Comparison of ENCODE assay signal across 8 mouse cellular contexts in the genomic region with DNA sequence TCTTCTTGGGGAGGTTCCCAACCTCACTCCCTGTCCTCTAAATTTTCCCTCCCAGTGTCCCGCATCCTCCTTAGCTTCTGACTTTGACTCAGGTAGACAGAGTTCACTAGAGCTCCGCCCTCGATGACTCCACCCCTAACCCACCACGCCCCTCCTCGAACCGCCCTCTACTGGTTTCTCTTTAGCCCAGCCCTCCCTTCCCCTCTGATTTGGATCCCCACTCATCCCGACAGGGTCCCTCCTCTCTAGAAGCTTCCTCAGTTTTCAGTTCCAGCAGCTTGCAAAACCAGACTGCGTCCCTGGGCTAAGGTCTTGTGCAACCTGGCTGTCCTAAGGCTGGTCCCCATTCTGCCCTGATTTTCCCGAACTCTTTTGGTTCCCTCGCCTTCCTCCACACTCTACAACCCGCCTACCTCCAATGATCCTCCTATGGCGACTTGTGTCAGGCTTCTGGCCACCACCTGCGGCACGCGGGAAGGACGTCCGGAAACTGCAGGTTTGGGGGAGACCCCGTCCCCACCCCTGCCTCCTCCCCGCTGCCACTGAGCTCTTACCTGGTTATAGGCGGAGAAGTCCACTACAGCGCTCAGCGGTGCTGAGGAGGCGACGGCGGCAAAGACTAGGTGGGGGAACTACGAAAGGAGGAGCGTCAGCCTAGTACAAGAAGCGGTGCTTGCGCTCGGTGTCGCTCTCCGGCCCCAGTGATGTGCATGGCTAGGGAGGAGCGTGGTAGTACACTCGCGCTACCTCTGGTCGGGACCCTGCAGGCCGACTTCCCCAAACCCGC. TPM values are rescaled to one million over a fixed set of nuclear protein-coding genes. Genes with fewer than 3 reads are reported as not detected.
A peak's percentile ranks its signal among the peaks of the same experiment; 100 is the strongest.
DNase-seq lines count a peak whose midpoint lies in the region; ATAC-seq and TF ChIP-seq lines count a peak whose summit lies in the region.

No protein-coding gene starts in this region.

- peak; percentile 97 for ATAC-seq in intestine, embryonic 15.5 days
- ATAC-seq in lung, embryonic 14.5 days (ENCODE audit: insufficient read depth) = peak; percentile 94
- ATAC-seq in neural tube, embryonic 14.5 days (ENCODE audit: low read depth) = peak; percentile 33; the same call in 1 of the 2 replicates

- H3K4me3 ChIP-seq in forebrain, embryonic 10.5 days = peak overlapping the region; percentile 66
- peak overlapping the region; percentile 57 for H3K4me3 ChIP-seq in intestine, embryonic 15.5 days (replicated peaks)
- peak overlapping the region; percentile 56 for H3K4me3 ChIP-seq in lung, embryonic 14.5 days (ENCODE audit: low read depth, low read length)
- H3K4me3 ChIP-seq in neural tube, embryonic 14.5 days (ENCODE audit: low read depth, low read length) = peak overlapping the region; percentile 27

- peak overlapping the region; percentile 51 for H3K9ac ChIP-seq in intestine, embryonic 15.5 days
- peak overlapping the region; percentile 54 for H3K9ac ChIP-seq in lung, embryonic 14.5 days
- H3K9ac ChIP-seq in neural tube, embryonic 14.5 days (replicated peaks; ENCODE audit: low read depth, low read length) = peak overlapping the region; percentile 28; the same call in 1 of the 2 replicates

- peak overlapping the region; percentile 97 for H3K4me2 ChIP-seq in intestine, embryonic 15.5 days (replicated peaks)
- peak overlapping the region; percentile 95 for H3K4me2 ChIP-seq in lung, embryonic 14.5 days
- peak overlapping the region; percentile 55 for H3K4me2 ChIP-seq in neural tube, embryonic 14.5 days (ENCODE audit: low read depth, low read length)

- TF ChIP-seq CTCF in lung, embryonic 14.5 days (IDR thresholded peaks at IDR 0.05; ENCODE audit: low read depth) = peak; percentile 32; the same call in 1 of the 2 replicates

- H3K4me1 ChIP-seq in forebrain, embryonic 10.5 days = peaks cover 21% of the 10 kb centered on the region
- peaks cover 10% of the 10 kb centered on the region; the same call in 1 of the 2 replicates for H3K4me1 ChIP-seq in intestine, embryonic 15.5 days (replicated peaks)
- H3K4me1 ChIP-seq in lung, embryonic 14.5 days (ENCODE audit: insufficient read depth) = no peaks in the 10 kb centered on the region
- H3K4me1 ChIP-seq in neural tube, embryonic 14.5 days (ENCODE audit: control insufficient read depth, insufficient read depth, low read length) = peaks cover 15% of the 10 kb centered on the region

- no peaks in the 10 kb centered on the region for H3K36me3 ChIP-seq in forebrain, embryonic 10.5 days (replicated peaks)
- H3K36me3 ChIP-seq in intestine, embryonic 15.5 days = no peaks in the 10 kb centered on the region
- no peaks in the 10 kb centered on the region for H3K36me3 ChIP-seq in lung, embryonic 14.5 days (ENCODE audit: insufficient read depth)
- H3K36me3 ChIP-seq in neural tube, embryonic 14.5 days (ENCODE audit: control insufficient read depth, insufficient read depth, low read length) = no peaks in the 10 kb centered on the region

- no peaks in the 10 kb centered on the region for H3K9me3 ChIP-seq in forebrain, embryonic 10.5 days
- H3K9me3 ChIP-seq in intestine, embryonic 15.5 days = no peaks in the 10 kb centered on the region
- no peaks in the 10 kb centered on the region for H3K9me3 ChIP-seq in lung, embryonic 14.5 days (ENCODE audit: low read depth, low read length)
- no peaks in the 10 kb centered on the region for H3K9me3 ChIP-seq in neural tube, embryonic 14.5 days (ENCODE audit: control insufficient read depth, low read length)

- peaks cover 100% of the 10 kb centered on the region for H3K27me3 ChIP-seq in forebrain, embryonic 10.5 days (ENCODE audit: poor library complexity, severe bottlenecking)
- H3K27me3 ChIP-seq in intestine, embryonic 15.5 days (replicated peaks) = peaks cover 83% of the 10 kb centered on the region
- H3K27me3 ChIP-seq in lung, embryonic 14.5 days (ENCODE audit: insufficient read depth, low read length) = peaks cover 76% of the 10 kb centered on the region
- peaks cover 90% of the 10 kb centered on the region for H3K27me3 ChIP-seq in neural tube, embryonic 14.5 days (ENCODE audit: control insufficient read depth, insufficient read depth, low read length)

- under 1% methylated on average over 38 of the region's 38 CpGs for whole genome bisulfite sequencing in forebrain, embryonic 10.5 days
- WGBS in intestine, embryonic 15.5 days = under 1% methylated on average over 38 of the region's 38 CpGs
- under 1% methylated on average over 38 of the region's 38 CpGs for WGBS in lung, embryonic 14.5 days
- WGBS in neural tube, embryonic 14.5 days = under 1% methylated on average over 38 of the region's 38 CpGs

- H3K27ac ChIP-seq in forebrain, embryonic 10.5 days = no peak overlapping the region
- no peak overlapping the region for H3K27ac ChIP-seq in intestine, embryonic 15.5 days
- H3K27ac ChIP-seq in lung, embryonic 14.5 days (ENCODE audit: low read depth) = no peak overlapping the region
- H3K27ac ChIP-seq in neural tube, embryonic 14.5 days (ENCODE audit: low read depth, low read length) = no peak overlapping the region

- DNase-seq in 416B (ENCODE audit: low read depth) = peak; percentile 89
- peak; percentile 70 for DNase-seq in Muller cell, postnatal 12 days (ENCODE audit: inconsistent ontology term)
- peak; percentile 72 for DNase-seq in forebrain, embryonic 10.5 days (ENCODE audit: extremely low spot score, low spot score)
- DNase-seq in lung, embryonic 14.5 days = peak; percentile 84
- DNase-seq in left cerebral cortex, adult 18-20 months (ENCODE audit: low spot score in 2 of 2) = no peak
- no peak for DNase-seq in c-Kit-positive CD71-positive TER-119-positive erythroid progenitor cells, embryonic 14.5 days (ENCODE audit: low spot score)

RNA-seq across cellular contexts. Expression of a gene that starts 3.0 kb away (rescaled TPM):
- polyA plus RNA-seq in forebrain, embryonic 10.5 days (2016; fragmentation: Nextera tagmentation; extraction: Ambion mirVana) = 0.26 and 0.41 TPM in 2 replicates
- polyA plus RNA-seq in intestine, embryonic 15.5 days (2015; fragmentation: Nextera tagmentation; extraction: Ambion mirVana) = 1.4 and 1.5 TPM in 2 replicates
- polyA plus RNA-seq in lung, embryonic 14.5 days (2014; fragmentation: Nextera tagmentation; extraction: Ambion mirVana) = 1.6 and 2.0 TPM in 2 replicates
- polyA plus RNA-seq in neural tube, embryonic 14.5 days (2014; fragmentation: Nextera tagmentation; extraction: Ambion mirVana) = not detected in 2 replicates
- 1 to 10 TPM in 1 of 2 experiments, under 1 TPM in 1; 0.35 to 1.2 TPM for total RNA-seq in left cerebral cortex, adult 18-20 months (2021)

RNA-seq across cellular contexts. Expression of a gene that starts 25.5 kb away (rescaled TPM):
- polyA plus RNA-seq in forebrain, embryonic 10.5 days (2016; fragmentation: Nextera tagmentation; extraction: Ambion mirVana) = 0.09 TPM in 1 of 2 replicates, not detected in the other
- 0.06 TPM in 1 of 2 replicates, not detected in the other for polyA plus RNA-seq in intestine, embryonic 15.5 days (2015; fragmentation: Nextera tagmentation; extraction: Ambion mirVana)
- 0.12 and 0.26 TPM in 2 replicates for polyA plus RNA-seq in lung, embryonic 14.5 days (2014; fragmentation: Nextera tagmentation; extraction: Ambion mirVana)
- polyA plus RNA-seq in neural tube, embryonic 14.5 days (2014; fragmentation: Nextera tagmentation; extraction: Ambion mirVana) = not detected in 2 replicates
- total RNA-seq in left cerebral cortex, adult 18-20 months (2021) = not detected

RNA-seq across cellular contexts. Expression of a gene that starts 28.8 kb away (rescaled TPM):
- 12.1 and 14.3 TPM in 2 replicates for polyA plus RNA-seq in forebrain, embryonic 10.5 days (2016; fragmentation: Nextera tagmentation; extraction: Ambion mirVana)
- 3.0 and 7.8 TPM in 2 replicates for polyA plus RNA-seq in intestine, embryonic 15.5 days (2015; fragmentation: Nextera tagmentation; extraction: Ambion mirVana)
- 21.2 and 21.6 TPM in 2 replicates for polyA plus RNA-seq in lung, embryonic 14.5 days (2014; fragmentation: Nextera tagmentation; extraction: Ambion mirVana)
- polyA plus RNA-seq in neural tube, embryonic 14.5 days (2014; fragmentation: Nextera tagmentation; extraction: Ambion mirVana) = not detected in 2 replicates
- total RNA-seq in left cerebral cortex, adult 18-20 months (2021) = 10 to 100 TPM; 24.4 to 38.7 TPM

RNA-seq across cellular contexts. Expression of a gene that starts 29.1 kb away (rescaled TPM):
- polyA plus RNA-seq in forebrain, embryonic 10.5 days (2016; fragmentation: Nextera tagmentation; extraction: Ambion mirVana) = 6.4 and 7.7 TPM in 2 replicates
- polyA plus RNA-seq in intestine, embryonic 15.5 days (2015; fragmentation: Nextera tagmentation; extraction: Ambion mirVana) = 5.0 and 5.8 TPM in 2 replicates
- polyA plus RNA-seq in lung, embryonic 14.5 days (2014; fragmentation: Nextera tagmentation; extraction: Ambion mirVana) = 8.6 and 11.7 TPM in 2 replicates
- polyA plus RNA-seq in neural tube, embryonic 14.5 days (2014; fragmentation: Nextera tagmentation; extraction: Ambion mirVana) = 0.98 TPM in 1 of 2 replicates, not detected in the other
- 10 to 100 TPM; 14.5 to 16.1 TPM for total RNA-seq in left cerebral cortex, adult 18-20 months (2021)

RNA-seq across cellular contexts. Expression of a gene that starts 34.6 kb away (rescaled TPM):
- polyA plus RNA-seq in forebrain, embryonic 10.5 days (2016; fragmentation: Nextera tagmentation; extraction: Ambion mirVana) = 53.1 and 58.6 TPM in 2 replicates
- polyA plus RNA-seq in intestine, embryonic 15.5 days (2015; fragmentation: Nextera tagmentation; extraction: Ambion mirVana) = 21.0 and 23.6 TPM in 2 replicates
- polyA plus RNA-seq in lung, embryonic 14.5 days (2014; fragmentation: Nextera tagmentation; extraction: Ambion mirVana) = 26.4 and 26.7 TPM in 2 replicates
- polyA plus RNA-seq in neural tube, embryonic 14.5 days (2014; fragmentation: Nextera tagmentation; extraction: Ambion mirVana) = 5.7 and 5.8 TPM in 2 replicates
- 10 to 100 TPM; 71.8 to 81.6 TPM for total RNA-seq in left cerebral cortex, adult 18-20 months (2021)

Comparison
In these comparisons a context has a peak if more than half of its experiments do, and no peak if none do; other contexts are left out.
1. DNase-seq: peak in 416B (single experiment), Muller cell, postnatal 12 days (single experiment), forebrain, embryonic 10.5 days (single experiment) and lung, embryonic 14.5 days (single experiment); none in left cerebral cortex, adult 18-20 months (0 of 2) and c-Kit-positive CD71-positive TER-119-positive erythroid progenitor cells, embryonic 14.5 days (single experiment).
2. ATAC-seq: peak in every context shown above with its lines; median percentile 97 in intestine, embryonic 15.5 days; 94 in lung, embryonic 14.5 days; 33 in neural tube, embryonic 14.5 days.
3. Peak in every context shown above with its lines, with median percentiles within 50 percentile points of each other: H3K4me3 ChIP-seq, H3K4me2 ChIP-seq and H3K9ac ChIP-seq.